In the genomic region with DNA sequence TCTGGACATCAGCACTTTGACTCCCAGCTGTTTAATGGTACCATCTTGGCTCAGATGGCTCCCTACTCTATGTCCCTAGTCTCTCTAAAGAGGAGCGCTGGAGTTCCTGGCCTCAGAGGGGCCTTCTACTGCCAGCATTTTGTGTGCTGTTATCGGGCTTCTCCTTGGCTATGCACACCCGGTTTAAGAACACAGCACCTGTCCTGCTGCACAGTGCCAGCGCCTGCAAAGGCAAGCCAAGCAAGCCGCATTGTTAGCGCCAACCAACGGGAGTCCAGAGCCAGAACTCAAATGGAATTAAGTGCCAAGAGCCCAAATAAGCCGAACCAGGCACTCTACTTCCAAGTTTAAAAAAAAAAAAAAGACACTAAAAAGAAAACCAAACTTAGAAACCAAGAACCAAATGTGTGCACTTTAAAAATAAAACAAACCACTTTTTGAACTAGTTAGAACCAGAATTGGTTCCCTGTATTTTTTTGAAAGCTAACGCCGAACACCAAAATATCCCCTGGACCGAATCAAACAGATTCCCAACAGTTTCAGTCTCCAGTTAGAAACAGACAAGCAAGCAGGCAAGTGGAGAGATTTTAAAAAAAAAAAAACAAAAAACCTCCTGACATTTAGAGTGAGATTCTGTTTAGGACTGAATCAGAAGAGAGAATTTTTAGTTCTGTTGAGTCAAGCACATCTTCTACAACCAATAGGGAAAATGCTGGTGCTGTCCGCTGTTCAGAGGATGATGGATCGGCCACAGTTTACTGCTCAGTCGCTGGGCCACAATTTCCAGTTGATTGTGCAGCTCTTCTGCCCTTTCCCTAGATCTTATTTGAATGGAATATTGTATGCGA, we compare ENCODE assay signal across 8 mouse cellular contexts.
DNase-seq lines count a peak whose midpoint lies in the region; ATAC-seq lines count a peak whose summit lies in the region.

No protein-coding gene starts in this region.

- intact Hi-C loops in heart, postnatal 25 days (cut with DNase I), result no loop called here
- intact Hi-C loops in gastrocnemius, postnatal 14 days (cut with DNase I; ENCODE audit: low total_unique reads), result no loop called here

- DNase-seq in heart, adult 11 months, result peak; percentile 93
- no peak for DNase-seq in heart, postnatal 25 days (ENCODE audit: low spot score)
- DNase-seq in gastrocnemius, postnatal 14 days, result peak; percentile 19
- peak; percentile 61 for DNase-seq in left cerebral cortex, adult 11 months (ENCODE audit: low spot score)
- peak; percentile 75 for DNase-seq in right cerebral cortex, adult 18-20 months
- no peak for DNase-seq in lung, postnatal 4 days

- no peak for ATAC-seq in CD4-positive, CD25-positive, alpha-beta regulatory T cell, adult 4 months
- no peak for ATAC-seq in erythroblast, adult 5-6 weeks (replicated peaks; ENCODE audit: low FRiP score, poor library complexity, severe bottlenecking)

Comparison
In these comparisons a context has a peak if more than half of its experiments do, and no peak if none do; other contexts are left out.
1. DNase-seq: peak in heart, adult 11 months (single experiment), gastrocnemius, postnatal 14 days (single experiment), left cerebral cortex, adult 11 months (single experiment) and right cerebral cortex, adult 18-20 months (single experiment); none in heart, postnatal 25 days (single experiment) and lung, postnatal 4 days (0 of 2).